Mouse (Mus musculus) brain, embryonic 14.5 days (tissue): ENCODE measurements around the gene Oard1.

Experiments used
- CTCF ChIP-seq: fragments of 200-500 bp; IDR thresholded peaks from 2 replicates; pipeline ENCODE4 v1.5.1; 2012; ENCODE audit warnings: inconsistent platforms, mild to moderate bottlenecking, moderate library complexity, borderline replicate concordance; ENCODE audit not compliant: insufficient read depth, insufficient read length; ENCODE audit errors: extremely low read depth
- POLR2A ChIP-seq: fragments of 200-500 bp; IDR thresholded peaks from 2 replicates; pipeline ENCODE4 v1.6.1; 2012; ENCODE audit warnings: mild to moderate bottlenecking, inconsistent platforms, borderline replicate concordance; ENCODE audit not compliant: poor library complexity, insufficient read depth, insufficient read length, severe bottlenecking; ENCODE audit errors: extremely low read depth

- TF ChIP-seq POLR2A (no peak), CTCF (no peak)
Measured at GRCm38 (mm10) chr17:48455955-48456354, 46.1 kb downstream of the Oard1 start.
